Mouse (Mus musculus): ENCODE measurements around the gene Nxpe5. TPM values are rescaled to one million over a fixed set of nuclear protein-coding genes. Genes with fewer than 3 reads are reported as not detected.

Nxpe5 gene
- polyA plus RNA-seq, 1 experiment from 2014 or later = 2.2 TPM

GRCm38 (mm10) chr5:138287861-138288260 lies 62.2 kb downstream of the Nxpe5 start:
- H3K27me3 ChIP-seq = peaks cover 2% of the 10 kb centered on the region
- in situ Hi-C loops (cut with MboI; ENCODE audit: low pct_unique_long_range_greater_than_20kb) = loop anchor here (10.0 kb wide), 1 partner anchor 157 kb away; the partner anchor contains the start of gene Zfp157
- DNase-seq (ENCODE audit: low read depth, low spot score) (no peak), ATAC-seq (no peak)
- peak; percentile 59 for TF ChIP-seq CTCF (IDR thresholded peaks at IDR 0.05)
- ChIA-PET POLR2A (no interaction called here), CTCF (interaction anchor here (1.7 kb wide), 1 partner anchor 15 kb away, joined by 4 read pairs; the partner anchor contains the start of gene Gal3st4)

GRCm38 (mm10) chr5:138291638-138292037 lies 65.9 kb downstream of the Nxpe5 start:
- in situ Hi-C loops (cut with MboI; ENCODE audit: low pct_unique_long_range_greater_than_20kb) = no loop called here
- no peak for ATAC-seq
- CTCF ChIA-PET = no interaction called here
- DNase-seq (ENCODE audit: low read depth, low spot score) = no peak
- H3K27me3 ChIP-seq = peaks cover 13% of the 10 kb centered on the region
- POLR2A ChIA-PET = no interaction called here
- no peak for TF ChIP-seq CTCF (IDR thresholded peaks at IDR 0.05)

GRCm38 (mm10) chr5:138294158-138294557 lies 68.5 kb downstream of the Nxpe5 start:
- POLR2A ChIA-PET = no interaction called here

GRCm38 (mm10) chr5:138299613-138300012 lies 73.9 kb downstream of the Nxpe5 start:
- TF ChIP-seq CTCF (IDR thresholded peaks at IDR 0.05) = no peak

More at GRCm38 (mm10) chr5:138294158-138294557, 68.5 kb downstream of the Nxpe5 start:
- CTCF ChIA-PET = no interaction called here
- no peak for ATAC-seq
- TF ChIP-seq CTCF (IDR thresholded peaks at IDR 0.05) = no peak
- in situ Hi-C loops (cut with MboI; ENCODE audit: low pct_unique_long_range_greater_than_20kb) = no loop called here
- H3K27me3 ChIP-seq = peaks cover 13% of the 10 kb centered on the region
- DNase-seq (ENCODE audit: low read depth, low spot score) = no peak

More at GRCm38 (mm10) chr5:138299613-138300012, 73.9 kb downstream of the Nxpe5 start:
- ChIA-PET POLR2A (no interaction called here), CTCF (no interaction called here)
- in situ Hi-C loops (cut with MboI; ENCODE audit: low pct_unique_long_range_greater_than_20kb) = no loop called here
- H3K27me3 ChIP-seq = peaks cover 9% of the 10 kb centered on the region
- DNase-seq (ENCODE audit: low read depth, low spot score) = no peak
- ATAC-seq = no peak

Other genes with a start within 250 kb of the Nxpe5 start
- not detected for gene Azgp1, start 244.4 kb upstream of the Nxpe5 start, polyA plus RNA-seq (2021)
- gene Smok3a, start 204.6 kb upstream of the Nxpe5 start, polyA plus RNA-seq (2021) = not detected
- gene Smok3b, start 204.5 kb upstream of the Nxpe5 start, polyA plus RNA-seq (2021) = not detected
- not detected for gene Smok3c, start 172.7 kb upstream of the Nxpe5 start, polyA plus RNA-seq (2021)
- gene Zkscan1, start 140.8 kb upstream of the Nxpe5 start, polyA plus RNA-seq (2021) = 32.9 TPM
- gene Zscan21, start 109.0 kb upstream of the Nxpe5 start, polyA plus RNA-seq (2021) = 60.4 TPM
- gene Zfp113, start 70.2 kb upstream of the Nxpe5 start, polyA plus RNA-seq (2021) = 11.5 TPM
- 274 TPM for gene Cops6, start 64.8 kb upstream of the Nxpe5 start, polyA plus RNA-seq (2021)
- gene Ap4m1, start 53.9 kb upstream of the Nxpe5 start, polyA plus RNA-seq (2021) = 39.7 TPM
- 104 TPM for gene Mcm7, start 53.5 kb upstream of the Nxpe5 start, polyA plus RNA-seq (2021)
- 60.2 TPM for gene Taf6, start 38.4 kb upstream of the Nxpe5 start, polyA plus RNA-seq (2021)
- gene Cnpy4, start 38.4 kb upstream of the Nxpe5 start, polyA plus RNA-seq (2021) = 68.3 TPM
- 11.4 TPM for gene Mblac1, start 31.6 kb upstream of the Nxpe5 start, polyA plus RNA-seq (2021)
- gene Lamtor4, start 29.6 kb downstream of the Nxpe5 start, polyA plus RNA-seq (2021) = 125 TPM
- 36.9 TPM for gene BC037034, start 38.1 kb downstream of the Nxpe5 start, polyA plus RNA-seq (2021)
- 0.62 TPM for gene Gal3st4, start 46.9 kb downstream of the Nxpe5 start, polyA plus RNA-seq (2021)
- 0.01 TPM for gene Gm43720, start 54.1 kb downstream of the Nxpe5 start, polyA plus RNA-seq (2021)
- gene Gpc2, start 54.1 kb downstream of the Nxpe5 start, polyA plus RNA-seq (2021) = 13.9 TPM
- 4.5 TPM for gene Stag3, start 54.3 kb downstream of the Nxpe5 start, polyA plus RNA-seq (2021)
- gene Pvrig, start 116.1 kb downstream of the Nxpe5 start, polyA plus RNA-seq (2021) = not detected
- gene Zfp157, start 215.6 kb downstream of the Nxpe5 start, polyA plus RNA-seq (2021) = 12.8 TPM